Mouse (Mus musculus) myocyte (in vitro differentiated cells): ENCODE results near the gene H1f0. TPM values are rescaled to one million over a fixed set of nuclear protein-coding genes. Genes with fewer than 3 reads are reported as not detected.

ENCODE experiments used
- H3K27me3 ChIP-seq: one replicate; pipeline ENCODE4 v1.6.1; 2011; ENCODE audit not compliant: control insufficient read depth, insufficient read depth, insufficient read length
- H3K36me3 ChIP-seq: one replicate; pipeline ENCODE4 v1.6.1; 2011; ENCODE audit not compliant: control insufficient read depth, insufficient read depth
- H3K4me2 ChIP-seq: one replicate; pipeline ENCODE4 v1.6.1; 2011; ENCODE audit warnings: low read depth, control low read depth
- H3K4me3 ChIP-seq: one replicate; pipeline ENCODE4 v1.5.1; 2011; ENCODE audit warnings: mild to moderate bottlenecking, control low read depth, moderate library complexity
- H3K79me2 ChIP-seq: one replicate; pipeline ENCODE4 v1.6.1; 2011; ENCODE audit not compliant: control insufficient read depth, insufficient read depth
- H3ac ChIP-seq: one replicate; pipeline ENCODE4 v1.6.1; 2011; ENCODE audit not compliant: control insufficient read depth, insufficient read length
- CEBPB ChIP-seq: IDR thresholded peaks from 2 replicates; pipeline ENCODE4 v1.6.1; 2011; ENCODE audit warnings: mild to moderate bottlenecking, moderate library complexity; ENCODE audit not compliant: poor library complexity, insufficient read depth, severe bottlenecking
- E2F4 ChIP-seq: IDR thresholded peaks from one replicate; pipeline ENCODE4 v1.6.1; 2011; ENCODE audit warnings: mild to moderate bottlenecking, control low read depth, moderate library complexity; ENCODE audit not compliant: insufficient read depth
- MAX ChIP-seq: IDR thresholded peaks from one replicate; pipeline ENCODE4 v1.6.1; 2011; ENCODE audit warnings: low read depth, mild to moderate bottlenecking, control low read depth
- MYOD1 ChIP-seq, 3 experiments: IDR thresholded peaks; one replicate each; pipeline ENCODE4 v1.6.1; 2011; ENCODE audit warnings: control low read depth in 2 of 3, low read depth in 2 of 3, mild to moderate bottlenecking in 2 of 3, moderate library complexity in 1 of 3; ENCODE audit not compliant: insufficient read length in 2 of 3, control insufficient read depth in 1 of 3
- MYOG ChIP-seq, 3 experiments: IDR thresholded peaks; one replicate each; pipeline ENCODE4 v1.6.1; 2011; ENCODE audit warnings: control low read depth in 2 of 3, low read depth in 2 of 3, mild to moderate bottlenecking in 2 of 3; ENCODE audit not compliant: insufficient read length in 2 of 3, control insufficient read depth in 1 of 3, insufficient read depth in 1 of 3
- POLR2A ChIP-seq: IDR thresholded peaks from one replicate; pipeline ENCODE4 v1.6.1; 2011; ENCODE audit warnings: low read depth, mild to moderate bottlenecking, control low read depth, moderate library complexity; ENCODE audit not compliant: insufficient read length
- POLR2AphosphoS2 ChIP-seq: IDR thresholded peaks from one replicate; pipeline ENCODE4 v1.6.1; 2011; ENCODE audit warnings: low read depth, control low read depth; ENCODE audit not compliant: insufficient read length
- REST ChIP-seq: IDR thresholded peaks from one replicate; pipeline ENCODE4 v1.6.1; 2011; ENCODE audit warnings: mild to moderate bottlenecking, control low read depth, moderate library complexity; ENCODE audit not compliant: insufficient read depth, insufficient read length
- SRF ChIP-seq: IDR thresholded peaks from one replicate; pipeline ENCODE4 v1.6.1; 2011; ENCODE audit warnings: low read depth; ENCODE audit not compliant: control insufficient read depth, insufficient read length
- TCF12 ChIP-seq: IDR thresholded peaks from one replicate; pipeline ENCODE4 v1.6.1; 2011; ENCODE audit warnings: mild to moderate bottlenecking, control low read depth; ENCODE audit not compliant: poor library complexity, insufficient read depth, severe bottlenecking
- TCF3 ChIP-seq: IDR thresholded peaks from one replicate; pipeline ENCODE4 v1.6.1; 2011; ENCODE audit warnings: low read depth, control low read depth; ENCODE audit not compliant: insufficient read length
- USF1 ChIP-seq: IDR thresholded peaks from one replicate; pipeline ENCODE4 v1.6.1; 2011; ENCODE audit warnings: low read depth, mild to moderate bottlenecking, control low read depth, moderate library complexity
- polyA plus RNA-seq: library from polyadenylated mRNA; unstranded; fragments of >200 nt; fragmentation: generic; extraction: Trizol; gene quantifications from one replicate; pipeline ENCODE4 v1.2.1, GENCODE M21; 2012; ENCODE audit warnings: missing spikeins

The H1f0 gene
- polyA plus RNA-seq, 1 experiment: 423 TPM

- no peak overlapping the region for H3ac ChIP-seq
Measured at GRCm38 (mm10) chr15:78989152-78990092, 38.8 kb upstream of the H1f0 start.

DNA sequence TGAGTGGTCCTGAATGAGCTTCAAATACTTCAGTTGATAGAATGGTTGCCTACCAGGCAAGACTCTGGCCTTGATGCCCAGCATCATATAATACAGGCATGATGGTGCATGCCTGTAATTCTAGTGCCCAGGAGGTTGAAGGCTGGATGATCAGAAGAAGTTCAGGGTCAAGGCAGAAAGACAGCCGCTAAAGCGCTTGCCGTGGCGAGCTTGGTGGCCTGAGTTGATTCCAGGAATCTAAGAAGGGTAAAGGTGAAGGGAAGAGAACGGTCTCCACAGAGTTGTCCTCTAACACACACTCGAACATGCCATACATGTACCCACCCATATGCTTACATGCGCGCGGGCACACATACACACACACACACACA lies 38.2 kb upstream of the H1f0 start:
- TF ChIP-seq TCF12: no peak
- TF ChIP-seq MYOD1 (IDR thresholded peaks at IDR 0.05; ENCODE audit: control insufficient read depth in 1 of 3, insufficient read length in 2 of 3, low read depth in 2 of 3): no peak
- TF ChIP-seq MYOG (IDR thresholded peaks at IDR 0.05; ENCODE audit: control insufficient read depth in 1 of 3, insufficient read depth in 1 of 3, insufficient read length in 2 of 3, low read depth in 2 of 3): no peak
- TF ChIP-seq USF1: no peak
- no peak for TF ChIP-seq REST
- TF ChIP-seq POLR2AphosphoS2: no peak
- TF ChIP-seq MAX: no peak
- Histone ChIP-seq H3K4me2 (no peak overlapping the region), H3K4me3 (no peak overlapping the region), H3K36me3 (no peaks in the 10 kb centered on the region), H3ac (no peak overlapping the region), H3K79me2 (no peaks in the 10 kb centered on the region), H3K27me3 (no peaks in the 10 kb centered on the region)

More at GRCm38 (mm10) chr15:78989152-78990092, 38.8 kb upstream of the H1f0 start:
- Histone ChIP-seq H3K79me2 (no peaks in the 10 kb centered on the region), H3K4me2 (no peak overlapping the region), H3K4me3 (no peak overlapping the region), H3K36me3 (no peaks in the 10 kb centered on the region), H3K27me3 (no peaks in the 10 kb centered on the region)
- no peak for TF ChIP-seq TCF12
- TF ChIP-seq MYOD1 (IDR thresholded peaks at IDR 0.05; ENCODE audit: control insufficient read depth in 1 of 3, insufficient read length in 2 of 3, low read depth in 2 of 3): no peak
- no peak for TF ChIP-seq REST
- no peak for TF ChIP-seq E2F4
- TF ChIP-seq MYOG (IDR thresholded peaks at IDR 0.05; ENCODE audit: control insufficient read depth in 1 of 3, insufficient read depth in 1 of 3, insufficient read length in 2 of 3, low read depth in 2 of 3): no peak
- no peak for TF ChIP-seq POLR2A
- TF ChIP-seq USF1: no peak
- TF ChIP-seq MAX: no peak
- TF ChIP-seq TCF3: no peak
- TF ChIP-seq CEBPB: no peak
- TF ChIP-seq SRF: no peak
- TF ChIP-seq POLR2AphosphoS2: no peak

DNA sequence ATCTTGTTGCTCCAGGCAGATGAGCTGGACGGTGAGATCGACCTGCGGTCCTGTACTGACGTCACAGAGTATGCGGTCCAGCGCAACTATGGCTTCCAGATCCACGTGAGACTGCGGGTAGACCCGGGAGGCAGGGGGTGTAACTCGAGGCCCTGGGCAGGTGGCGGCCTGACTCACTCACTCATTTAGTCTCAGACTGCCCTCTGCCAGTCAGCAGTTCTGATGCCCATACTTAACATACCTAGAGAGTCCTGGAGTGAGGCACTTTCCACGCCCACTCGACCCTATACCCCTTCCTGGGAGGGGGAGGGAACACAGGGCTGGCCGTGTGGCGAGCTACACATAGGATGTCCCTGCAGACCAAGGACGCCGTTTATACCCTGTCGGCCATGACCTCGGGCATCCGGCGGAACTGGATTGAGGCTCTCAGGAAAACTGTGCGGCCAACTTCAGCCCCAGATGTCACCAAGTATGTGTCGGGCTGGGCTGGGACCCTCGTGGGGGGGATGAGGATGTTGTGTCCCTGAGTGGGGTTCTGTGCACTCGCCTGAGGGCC lies 37.2 kb upstream of the H1f0 start:
- H3K36me3 ChIP-seq: no peaks in the 10 kb centered on the region
- no peak overlapping the region for H3K4me3 ChIP-seq
- H3K4me2 ChIP-seq: no peak overlapping the region
- no peak overlapping the region for H3ac ChIP-seq
- H3K79me2 ChIP-seq: no peaks in the 10 kb centered on the region
- no peaks in the 10 kb centered on the region for H3K27me3 ChIP-seq
- TF ChIP-seq MYOG (IDR thresholded peaks at IDR 0.05; ENCODE audit: control insufficient read depth in 1 of 3, insufficient read depth in 1 of 3, insufficient read length in 2 of 3, low read depth in 2 of 3) (no peak), POLR2AphosphoS2 (no peak), MYOD1 (IDR thresholded peaks at IDR 0.05; ENCODE audit: control insufficient read depth in 1 of 3, insufficient read length in 2 of 3, low read depth in 2 of 3) (peak in 1 of 3 experiments; percentile 25)

DNA sequence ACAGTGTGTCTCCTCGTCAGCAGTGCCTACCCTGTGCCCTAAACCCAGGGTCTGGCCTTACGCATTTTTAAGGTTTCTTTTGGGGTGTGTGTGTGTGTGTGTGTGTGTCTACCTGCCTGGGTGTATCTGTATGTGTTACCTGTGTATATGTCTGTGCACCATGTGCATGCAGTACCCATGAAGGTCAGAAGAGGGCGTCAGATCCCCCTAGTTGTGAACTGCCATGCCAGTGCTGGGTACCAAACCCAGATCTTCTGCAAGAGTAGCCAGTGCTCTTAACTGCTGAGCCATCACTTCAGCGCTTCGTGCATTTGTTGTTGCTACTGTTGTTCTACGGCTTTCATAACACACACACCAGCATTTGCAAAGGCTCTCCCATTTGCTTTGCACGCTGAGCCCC lies 36.0 kb upstream of the H1f0 start:
- H3K27me3 ChIP-seq: no peaks in the 10 kb centered on the region
- TF ChIP-seq TCF12 (no peak), CEBPB (no peak)
- no peak overlapping the region for H3K4me3 ChIP-seq
- no peak overlapping the region for H3K4me2 ChIP-seq
- H3ac ChIP-seq: no peak overlapping the region
- H3K36me3 ChIP-seq: no peaks in the 10 kb centered on the region
- no peaks in the 10 kb centered on the region for H3K79me2 ChIP-seq

- Histone ChIP-seq H3K36me3 (no peaks in the 10 kb centered on the region), H3K4me2 (no peak overlapping the region), H3K79me2 (no peaks in the 10 kb centered on the region), H3K27me3 (no peaks in the 10 kb centered on the region), H3ac (no peak overlapping the region), H3K4me3 (no peak overlapping the region)
- TF ChIP-seq TCF3: no peak
- TF ChIP-seq MYOG (IDR thresholded peaks at IDR 0.05; ENCODE audit: control insufficient read depth in 1 of 3, insufficient read depth in 1 of 3, insufficient read length in 2 of 3, low read depth in 2 of 3): no peak
- no peak for TF ChIP-seq TCF12
- no peak for TF ChIP-seq CEBPB
- TF ChIP-seq POLR2A: no peak
- no peak for TF ChIP-seq POLR2AphosphoS2
- TF ChIP-seq REST: no peak
- no peak for TF ChIP-seq E2F4
- no peak for TF ChIP-seq USF1
- no peak for TF ChIP-seq MAX
- TF ChIP-seq SRF: no peak
- no peak for TF ChIP-seq MYOD1 (IDR thresholded peaks at IDR 0.05; ENCODE audit: control insufficient read depth in 1 of 3, insufficient read length in 2 of 3, low read depth in 2 of 3)
Measured at GRCm38 (mm10) chr15:78992925-78993324, 35.3 kb upstream of the H1f0 start.
